Mouse (Mus musculus) CH12F3 (cell line): ENCODE results near the gene Foxp1.

Experiments used
- in situ Hi-C: fragments of 300-500 bp; cut with MboI; formaldehyde crosslinking; loops from 2 replicates; pipeline ENCODE4 v1.14.3; 2020; ENCODE audit warnings: low sequenced_read_pairs

Foxp1 gene

GRCm38 (mm10) chr6:99159452-99160347, 362.8 kb downstream of the Foxp1 start:
- in situ Hi-C loops: no loop called here

- in situ Hi-C loops: no loop called here
These were observed 368.8 kb downstream of the Foxp1 start for GRCm38 (mm10) chr6:99153682-99154081.

- in situ Hi-C loops: no loop called here
These were observed 376.1 kb downstream of the Foxp1 start for GRCm38 (mm10) chr6:99146400-99146905.

- in situ Hi-C loops: no loop called here
These were observed 377.5 kb downstream of the Foxp1 start for GRCm38 (mm10) chr6:99145033-99145432.

GRCm38 (mm10) chr6:99143756-99144036, 378.8 kb downstream of the Foxp1 start:
- in situ Hi-C loops: no loop called here

- in situ Hi-C loops: no loop called here
These were observed 379.4 kb downstream of the Foxp1 start for GRCm38 (mm10) chr6:99142900-99143755.

GRCm38 (mm10) chr6:99138041-99138440, 384.5 kb downstream of the Foxp1 start:
- in situ Hi-C loops: no loop called here

DNA sequence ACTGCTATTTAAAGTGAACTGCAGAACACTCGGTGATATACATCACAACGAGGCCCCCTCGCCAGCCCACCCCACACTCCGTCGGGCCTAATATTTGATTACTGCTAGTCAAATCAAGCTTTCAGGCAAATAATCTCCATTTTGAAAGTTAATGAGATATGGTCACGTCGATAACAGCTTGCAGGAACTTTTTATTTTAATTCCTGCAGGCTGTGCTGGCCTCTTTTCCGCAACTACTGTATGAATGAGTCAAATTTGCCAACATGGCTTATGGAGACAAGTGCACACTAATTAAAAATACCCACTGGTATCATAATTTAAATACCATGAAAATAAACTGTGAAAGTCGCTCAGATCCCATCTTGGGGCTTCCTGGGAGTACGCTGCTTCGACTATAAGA, 385.4 kb downstream of the Foxp1 start:
- in situ Hi-C loops: no loop called here

DNA sequence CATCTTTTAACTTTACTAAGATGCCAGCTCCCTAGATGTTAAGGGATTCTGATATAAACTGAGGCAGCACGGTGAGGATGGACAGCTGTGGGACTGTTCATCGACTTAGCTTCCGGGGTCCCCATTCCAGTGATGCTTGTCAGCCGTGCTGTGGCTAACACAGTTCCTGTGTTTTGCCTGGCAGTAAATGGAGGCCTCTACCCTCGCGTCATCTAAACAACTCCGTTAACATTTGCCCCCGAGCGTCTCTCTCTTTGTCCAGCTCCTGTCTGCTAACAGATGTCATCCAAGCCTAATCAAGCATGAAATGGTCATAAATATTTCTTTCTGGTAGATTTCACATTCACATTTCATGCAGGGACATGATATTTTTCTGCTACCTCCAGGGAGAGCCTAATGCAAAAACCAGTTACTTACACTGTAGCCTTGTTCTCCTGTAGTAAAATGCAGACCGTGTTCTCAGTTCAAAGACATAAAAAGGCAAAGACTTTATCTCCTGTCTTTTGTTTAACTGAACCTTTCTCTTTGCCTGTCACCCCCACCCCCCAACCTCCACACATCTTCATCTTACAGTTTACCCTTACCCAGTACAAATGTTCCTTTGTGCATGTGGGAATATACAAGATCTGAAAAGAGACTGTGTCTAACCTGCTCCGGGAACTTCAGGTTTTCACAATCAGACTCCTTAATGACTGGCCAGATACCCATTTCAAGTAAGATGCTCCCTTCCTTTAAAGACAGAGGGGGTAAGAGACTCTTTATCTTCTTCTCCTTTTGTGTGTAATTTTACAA, 386.4 kb downstream of the Foxp1 start:
- in situ Hi-C loops: no loop called here

DNA sequence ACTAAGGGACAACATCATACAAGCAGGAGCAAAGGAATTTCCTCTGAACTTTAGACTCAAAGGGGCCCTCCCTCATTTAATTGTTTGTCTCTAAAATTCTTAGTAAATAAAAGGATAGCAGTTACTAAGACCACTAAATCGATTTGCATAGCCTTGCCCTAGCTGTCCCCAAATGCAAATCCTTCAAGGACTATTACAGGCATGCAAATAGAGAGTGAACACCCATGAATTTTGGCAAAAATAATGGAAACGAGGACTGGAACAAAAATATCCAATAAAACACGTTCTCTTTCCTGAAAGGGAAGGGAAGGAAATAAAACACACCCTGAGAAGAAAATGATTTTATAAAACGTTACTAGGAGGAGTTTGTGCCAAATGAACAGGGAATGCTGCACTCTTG, 390.7 kb downstream of the Foxp1 start:
- in situ Hi-C loops: no loop called here

DNA sequence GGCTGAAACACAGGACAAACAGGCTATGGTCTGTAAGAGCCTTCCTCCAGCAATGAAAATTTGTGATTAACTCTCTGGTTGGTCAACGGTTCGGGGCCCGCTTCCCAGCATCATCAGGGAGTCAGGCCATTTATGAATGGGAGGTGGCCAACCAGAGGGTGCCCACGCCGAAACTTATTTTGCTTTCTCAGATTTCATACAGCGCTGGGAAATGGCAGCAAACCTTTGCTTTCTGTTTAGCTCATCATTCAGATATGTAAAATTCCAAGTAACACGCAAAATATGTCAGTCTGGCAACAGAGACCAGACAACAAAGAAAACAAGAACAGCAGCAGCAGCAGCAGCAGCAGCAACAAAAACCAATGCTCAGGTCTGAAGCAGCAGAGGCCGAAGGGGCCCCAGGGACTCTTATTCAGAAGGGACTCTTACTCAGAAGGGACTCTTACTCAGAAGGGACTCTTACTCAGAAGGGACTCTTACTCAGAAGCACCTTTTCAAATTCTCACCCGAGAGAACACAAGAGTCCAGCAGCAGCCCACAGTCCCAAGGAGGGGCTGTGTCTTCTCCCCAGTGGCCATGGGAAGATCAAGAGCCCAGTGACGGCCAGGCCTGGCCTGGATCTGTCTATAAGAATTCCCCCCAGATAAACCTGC, 391.6 kb downstream of the Foxp1 start:
- in situ Hi-C loops: no loop called here

DNA sequence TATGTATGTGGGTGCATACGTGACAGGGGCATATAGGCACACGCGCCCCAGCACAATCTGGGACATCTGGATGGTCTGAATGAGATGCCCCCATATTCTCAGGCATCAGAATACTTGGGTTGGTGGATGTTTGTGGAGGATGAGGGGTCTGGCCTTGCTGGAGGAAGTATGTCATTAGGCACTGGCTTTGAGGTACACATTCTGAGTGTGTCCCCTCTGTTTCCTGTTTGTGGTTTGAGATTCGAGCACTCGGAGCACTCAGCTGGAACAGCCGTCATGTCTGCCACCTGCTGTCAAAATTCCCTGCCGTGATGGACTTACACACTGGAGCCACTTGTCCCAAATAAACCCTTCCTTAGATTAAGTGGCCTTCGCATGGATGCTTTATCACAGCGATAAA, 395.8 kb downstream of the Foxp1 start:
- in situ Hi-C loops: no loop called here

DNA sequence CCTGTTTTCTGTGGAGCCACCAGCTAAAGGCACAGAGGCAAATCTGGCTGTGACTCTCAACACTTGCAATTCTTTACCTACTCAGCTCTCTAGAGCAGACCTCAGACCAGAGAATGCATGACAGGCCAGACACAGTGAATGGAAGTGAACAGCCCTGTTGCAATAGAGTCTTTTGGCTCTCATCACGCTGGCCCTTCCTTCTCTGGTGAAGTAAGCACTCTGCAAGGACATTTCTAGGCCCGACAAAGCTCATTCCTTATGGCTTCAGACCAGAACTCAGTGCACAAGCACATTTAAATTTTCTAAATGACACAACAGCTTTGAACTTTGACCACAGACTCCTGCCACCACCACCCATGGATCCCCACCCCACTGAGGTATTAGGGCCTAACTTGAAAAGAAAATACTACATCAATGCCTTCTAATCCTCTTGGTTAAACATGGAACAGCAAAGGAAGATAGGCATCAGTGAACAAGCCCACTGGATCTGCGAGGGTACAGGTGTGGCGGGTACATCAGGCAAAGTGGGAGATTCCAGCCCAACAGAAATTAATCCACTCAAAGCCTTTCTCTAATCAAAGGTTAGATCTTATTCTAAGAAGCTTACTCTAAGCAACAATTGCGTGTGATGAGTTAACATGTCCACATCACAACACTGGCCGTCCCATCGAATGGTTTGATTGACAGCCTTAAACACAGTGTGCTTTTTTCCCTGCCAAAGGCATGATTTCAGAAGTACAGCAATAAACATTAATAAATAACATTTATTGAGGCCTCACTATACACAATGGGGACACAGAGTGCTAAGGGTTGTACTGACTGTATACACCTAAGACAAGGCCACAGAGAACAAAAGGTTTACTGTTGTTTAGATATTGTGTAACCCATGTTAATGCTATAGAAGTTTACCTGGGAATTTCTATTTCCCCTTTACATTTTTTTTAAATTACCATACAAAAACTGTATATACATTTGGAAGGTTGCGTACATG, 401.4 kb downstream of the Foxp1 start:
- in situ Hi-C loops: no loop called here

GRCm38 (mm10) chr6:99118534-99118933, 404.0 kb downstream of the Foxp1 start:
- in situ Hi-C loops: no loop called here

- in situ Hi-C loops: no loop called here
These were observed 405.1 kb downstream of the Foxp1 start for GRCm38 (mm10) chr6:99117411-99117810.

DNA sequence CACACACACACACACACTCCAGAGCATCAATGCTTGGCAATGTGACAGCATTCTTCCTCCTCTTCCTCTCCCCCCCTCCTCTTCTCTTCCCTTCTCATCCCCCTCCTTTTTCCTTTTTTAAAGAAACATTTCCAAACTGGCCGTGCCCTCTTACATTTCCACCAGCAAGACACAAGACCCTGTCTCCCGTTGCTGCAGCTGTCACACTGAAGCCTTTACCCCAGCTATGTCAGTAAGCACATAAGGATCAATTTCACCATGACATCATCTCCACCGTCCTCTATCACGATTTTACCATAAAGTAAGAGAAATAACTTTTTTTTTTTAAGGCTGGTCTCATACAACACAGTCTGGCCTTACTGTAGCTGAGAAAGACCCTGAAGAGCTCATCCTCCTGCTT, 410.7 kb downstream of the Foxp1 start:
- in situ Hi-C loops: no loop called here

DNA sequence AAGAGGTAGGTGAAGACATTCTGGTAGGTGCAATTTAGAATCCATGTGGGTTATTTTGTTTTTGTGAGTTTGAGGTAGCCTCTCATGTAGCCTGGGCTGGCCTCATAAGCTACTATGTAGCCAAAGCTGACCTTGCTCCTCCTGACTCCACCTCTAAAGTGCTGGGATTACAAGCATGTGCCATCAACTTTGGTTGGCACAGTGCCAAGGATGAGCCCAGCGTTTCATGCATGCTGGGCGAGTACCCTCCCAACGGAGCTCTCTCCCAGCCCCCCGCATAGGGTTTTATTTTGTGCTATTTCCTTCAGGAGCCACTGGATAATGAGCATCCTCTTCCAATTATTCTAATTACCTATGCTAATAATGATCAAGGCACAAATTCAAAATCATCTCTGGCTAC, 414.1 kb downstream of the Foxp1 start:
- in situ Hi-C loops: no loop called here

GRCm38 (mm10) chr6:99107674-99108073, 414.8 kb downstream of the Foxp1 start:
- in situ Hi-C loops: no loop called here

DNA sequence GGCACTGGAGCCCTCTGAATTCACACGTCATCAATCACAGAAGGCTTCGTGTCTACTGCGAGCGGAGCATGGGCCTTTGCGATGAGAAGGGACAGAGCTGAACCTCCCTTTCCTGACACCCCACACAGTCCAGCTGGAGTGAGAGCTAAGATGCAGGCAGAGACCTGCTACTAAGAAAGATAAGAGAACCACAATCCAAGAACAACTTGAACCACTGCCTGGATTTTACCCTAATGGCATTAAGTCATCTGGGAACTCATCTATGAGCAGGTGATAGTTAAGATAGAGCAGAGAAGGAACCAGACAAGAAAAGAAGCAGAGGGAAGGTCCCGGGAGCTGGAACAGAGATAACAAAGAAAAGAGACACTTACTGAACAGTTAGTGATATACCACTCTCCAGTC, 415.4 kb downstream of the Foxp1 start:
- in situ Hi-C loops: no loop called here
